Mouse (Mus musculus) stomach, postnatal 0 days (tissue): Measurements from ENCODE around the gene Tmem253. TPM values are rescaled to one million over a fixed set of nuclear protein-coding genes. Genes with fewer than 3 reads are reported as not detected.

ENCODE experiments used
- ATAC-seq: fragments of 200-750 bp; cut with Nextera tagmentation; 2 replicates; pipeline ENCODE4 v1.8.0; 2017; ENCODE audit not compliant: low FRiP score, low TSS enrichment
- DNase-seq: peaks from one replicate; pipeline ENCODE4 v3.0.0-alpha.2; 2016; ENCODE audit warnings: low spot score
- H3K27ac ChIP-seq: fragments of 300-500 bp; sonication (generic); replicated peaks from 2 replicates; pipeline ENCODE4 v1.5.1; 2014; ENCODE audit warnings: mild to moderate bottlenecking, control low read depth
- H3K27me3 ChIP-seq: fragments of 300-500 bp; sonication (generic); 2 replicates; pipeline ENCODE4 v1.6.1; 2014; ENCODE audit warnings: low read length; ENCODE audit not compliant: control insufficient read depth, insufficient read depth
- H3K36me3 ChIP-seq: fragments of 300-500 bp; sonication (generic); 2 replicates; pipeline ENCODE4 v1.6.1; 2014; ENCODE audit warnings: low read length, mixed read lengths; ENCODE audit not compliant: control insufficient read depth, insufficient read depth
- H3K4me1 ChIP-seq: fragments of 300-500 bp; sonication (generic); replicated peaks from 2 replicates; pipeline ENCODE4 v1.6.1; 2014; ENCODE audit warnings: antibody characterized with exemption; ENCODE audit not compliant: control insufficient read depth, insufficient read depth
- H3K4me2 ChIP-seq: fragments of 300-500 bp; sonication (generic); replicated peaks from 2 replicates; pipeline ENCODE4 v1.6.1; 2014; ENCODE audit warnings: low read depth, mild to moderate bottlenecking, control low read depth, moderate library complexity
- H3K4me3 ChIP-seq: fragments of 300-500 bp; sonication (generic); 2 replicates; pipeline ENCODE4 v1.5.1; 2014; ENCODE audit warnings: low read depth, low read length, control low read depth
- H3K9ac ChIP-seq: fragments of 300-500 bp; sonication (generic); 2 replicates; pipeline ENCODE4 v1.6.1; 2014; ENCODE audit warnings: mild to moderate bottlenecking, low read length, control low read depth, mixed read lengths
- H3K9me3 ChIP-seq: fragments of 300-500 bp; sonication (generic); 2 replicates; pipeline ENCODE4 v1.6.1; 2016; ENCODE audit warnings: low read length; ENCODE audit not compliant: control insufficient read depth
- CTCF ChIP-seq: IDR thresholded peaks from 2 replicates; pipeline ENCODE4 v1.5.1; 2016; ENCODE audit warnings: antibody characterized with exemption, low read depth, mild to moderate bottlenecking, moderate library complexity
- EP300 ChIP-seq: optimal IDR thresholded peaks from 2 replicates; pipeline ENCODE3; 2016; ENCODE audit warnings: antibody characterized with exemption
- WGBS: fragments of 180-500 bp; shearing (Covaris S2); extraction: QIAGEN DNeasy Blood & Tissue Kit; methylation state at CpG from one replicate; pipeline ENCODE4 v1.1.7; 2014; 5-methylcytosine and 5-hydroxymethylcytosine counted together
- polyA plus RNA-seq: library from polyadenylated mRNA; unstranded; fragments of >200 nt; fragmentation: Nextera tagmentation; extraction: Ambion mirVana; gene quantifications from 2 replicates; pipeline ENCODE4 v1.2.1, GENCODE M21; 2015

The Tmem253 gene
- polyA plus RNA-seq, 1 experiment from 2014 or later = 4.9 TPM

DNA sequence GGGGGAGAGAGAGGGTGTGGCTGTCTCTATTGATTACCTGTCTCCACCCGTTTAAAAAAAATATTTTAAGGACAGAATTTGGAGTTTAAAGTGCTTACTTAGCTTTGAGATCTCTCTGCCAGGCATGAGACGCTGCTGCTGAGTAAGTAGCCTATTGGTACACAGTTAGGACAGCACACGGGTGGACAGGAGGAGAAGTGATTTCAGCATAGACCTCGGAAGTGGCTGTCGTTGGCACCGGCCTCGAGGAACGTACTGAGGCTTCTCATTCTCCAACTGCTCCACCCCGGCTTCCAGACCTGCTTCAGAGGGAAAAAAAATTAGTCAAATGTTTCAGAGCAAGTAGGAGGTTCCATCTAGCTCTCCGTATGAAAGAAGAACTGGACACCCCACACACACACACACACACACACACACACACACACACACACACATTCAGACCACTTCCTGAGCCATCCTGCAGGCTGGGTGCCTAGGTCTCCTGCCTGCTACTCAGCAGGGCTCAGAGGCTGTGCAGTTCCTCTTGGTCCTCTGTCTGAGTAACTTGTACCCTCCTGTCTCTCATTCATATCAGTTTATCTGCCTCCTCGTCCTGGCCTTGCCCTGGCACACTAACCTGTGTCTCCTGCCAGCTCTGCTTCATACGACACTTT lies 20.1 kb upstream of the Tmem253 start:
- Histone ChIP-seq H3K4me1 (no peaks in the 10 kb centered on the region), H3K9ac (no peak overlapping the region), H3K4me2 (no peak overlapping the region), H3K27ac (no peak overlapping the region), H3K36me3 (peaks cover 37% of the 10 kb centered on the region), H3K27me3 (no peaks in the 10 kb centered on the region), H3K4me3 (no peak overlapping the region), H3K9me3 (no peaks in the 10 kb centered on the region)
- 43% methylated on average over 12 of the region's 12 CpGs for WGBS
- no peak for TF ChIP-seq CTCF
- no peak for TF ChIP-seq EP300
- DNase-seq (peak; percentile 12), ATAC-seq (no peak; the same call in 1 of the 2 replicates)

DNA sequence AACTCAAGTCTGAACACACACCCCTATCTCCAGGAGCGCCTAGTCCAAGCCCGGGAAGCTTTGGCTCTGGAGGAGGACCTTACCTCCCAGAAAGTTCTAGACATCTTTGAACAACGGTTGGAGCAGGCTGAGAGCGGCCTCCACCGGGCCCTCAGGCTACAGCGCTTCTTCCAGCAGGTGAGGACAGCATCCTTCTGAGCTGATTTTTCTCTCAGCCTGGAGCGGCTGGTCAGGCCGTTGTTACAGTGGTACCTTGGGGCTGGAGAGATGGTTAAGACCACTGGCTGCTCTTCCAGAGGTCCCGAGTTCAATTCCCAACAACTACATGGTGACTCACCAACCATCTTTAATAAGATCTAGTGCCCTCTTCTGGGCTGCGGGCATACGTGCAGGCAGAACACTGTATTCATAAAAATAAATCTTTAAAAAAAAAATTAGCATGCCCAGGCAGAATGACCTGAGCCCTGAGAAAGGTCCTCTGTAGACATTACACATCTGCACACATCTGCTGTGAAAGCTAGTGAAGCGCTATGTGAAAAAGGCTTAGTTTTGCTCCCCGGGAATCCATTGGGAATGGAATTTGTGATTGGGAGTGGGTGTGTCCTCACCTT lies 19.1 kb upstream of the Tmem253 start:
- Histone ChIP-seq H3K4me3 (no peak overlapping the region), H3K4me1 (no peaks in the 10 kb centered on the region), H3K9me3 (no peaks in the 10 kb centered on the region), H3K27ac (no peak overlapping the region), H3K27me3 (no peaks in the 10 kb centered on the region), H3K4me2 (no peak overlapping the region), H3K36me3 (peaks cover 32% of the 10 kb centered on the region), H3K9ac (no peak overlapping the region)
- WGBS = 74% methylated on average over 13 of the region's 13 CpGs
- no peak for DNase-seq
- no peak for ATAC-seq
- TF ChIP-seq EP300 (no peak), CTCF (peak; percentile 65)

DNA sequence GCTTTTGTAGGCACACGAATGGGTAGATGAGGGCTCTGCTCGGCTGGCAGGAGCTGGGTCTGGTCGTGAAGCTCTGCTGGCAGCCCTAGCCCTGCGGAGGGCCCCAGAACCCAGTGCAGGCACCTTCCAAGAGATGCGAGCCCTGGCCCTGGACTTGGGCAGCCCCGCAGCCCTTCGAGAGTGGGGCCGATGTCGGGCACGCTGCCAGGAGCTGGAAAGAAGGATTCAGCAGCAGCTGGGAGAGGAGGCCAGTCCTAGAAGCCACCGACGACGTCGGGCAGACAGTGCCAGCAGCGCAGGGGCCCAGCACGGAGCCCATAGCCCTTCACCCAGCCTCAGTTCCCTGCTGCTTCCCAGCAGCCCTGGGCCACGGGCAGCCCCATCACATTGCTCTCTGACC lies 18.6 kb upstream of the Tmem253 start:
- WGBS = 54% methylated on average over 17 of the region's 17 CpGs
- H3K9ac ChIP-seq = no peak overlapping the region
- ATAC-seq = 0 out of 2 replicates have a peak, but pooled peaks have one; percentile 18

DNA sequence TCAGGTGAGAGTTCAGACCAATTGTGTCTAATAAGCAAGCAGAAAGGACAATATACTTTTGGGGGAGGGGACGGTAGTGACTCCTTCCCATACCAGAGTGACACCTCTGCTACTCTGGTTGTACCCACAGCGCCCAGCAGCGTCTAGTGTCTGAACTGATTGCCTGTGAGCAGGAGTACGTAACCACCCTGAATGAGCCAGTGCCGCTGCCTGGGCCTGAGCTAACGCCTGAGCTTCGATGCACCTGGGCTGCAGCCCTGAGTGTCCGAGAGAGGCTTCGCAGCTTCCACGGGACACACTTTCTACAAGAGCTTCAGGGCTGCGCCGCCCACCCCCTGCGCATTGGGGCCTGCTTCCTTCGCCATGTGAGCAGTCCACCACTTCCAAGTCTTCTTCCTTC lies 18.0 kb upstream of the Tmem253 start:
- no peaks in the 10 kb centered on the region for H3K9me3 ChIP-seq
- no peak overlapping the region for H3K27ac ChIP-seq
- no peaks in the 10 kb centered on the region for H3K4me1 ChIP-seq
- TF ChIP-seq EP300 = no peak
- no peak for TF ChIP-seq CTCF
- peaks cover 32% of the 10 kb centered on the region for H3K36me3 ChIP-seq
- H3K9ac ChIP-seq = no peak overlapping the region
- DNase-seq (no peak), ATAC-seq (no peak)
- no peak overlapping the region for H3K4me2 ChIP-seq
- no peaks in the 10 kb centered on the region for H3K27me3 ChIP-seq
- H3K4me3 ChIP-seq = no peak overlapping the region
- WGBS = 85% methylated on average over 14 of the region's 14 CpGs

More for the DNA sequence above, 18.6 kb upstream of the Tmem253 start:
- Histone ChIP-seq H3K27ac (no peak overlapping the region), H3K36me3 (peaks cover 32% of the 10 kb centered on the region), H3K4me1 (no peaks in the 10 kb centered on the region), H3K27me3 (no peaks in the 10 kb centered on the region), H3K9me3 (no peaks in the 10 kb centered on the region), H3K4me3 (no peak overlapping the region), H3K4me2 (no peak overlapping the region)
- TF ChIP-seq CTCF (no peak), EP300 (no peak)
- no peak for DNase-seq

DNA sequence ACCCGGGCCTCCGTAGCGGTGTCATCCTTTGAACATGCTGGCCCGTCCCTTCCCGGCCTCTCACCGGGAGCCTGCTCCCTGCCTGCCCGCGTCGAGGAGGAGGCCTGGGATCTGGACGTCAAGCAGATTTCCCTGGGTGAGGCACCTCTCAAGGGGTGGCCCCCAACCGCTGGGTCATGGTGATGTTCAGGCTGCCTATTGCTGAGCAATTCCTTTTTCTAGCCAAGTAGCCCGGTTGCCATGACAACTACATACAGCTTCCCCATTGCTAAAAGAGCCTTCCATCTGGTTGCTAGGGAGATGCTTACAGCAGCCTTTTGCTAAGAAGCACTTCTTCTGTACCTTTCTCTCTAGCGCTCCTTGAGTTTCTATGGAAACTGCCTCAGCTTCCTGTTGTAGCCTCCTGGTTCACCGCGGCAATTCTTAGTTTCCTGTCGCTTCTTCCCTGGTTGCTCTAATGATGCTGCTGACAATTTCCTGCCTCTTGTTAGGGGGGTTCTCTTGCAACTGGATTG lies 11.4 kb upstream of the Tmem253 start:
- H3K27me3 ChIP-seq = no peaks in the 10 kb centered on the region
- H3K9me3 ChIP-seq = no peaks in the 10 kb centered on the region
- H3K36me3 ChIP-seq = peaks cover 18% of the 10 kb centered on the region
- ATAC-seq = no peak
- H3K27ac ChIP-seq = no peak overlapping the region
- TF ChIP-seq CTCF (no peak), EP300 (no peak)
- no peaks in the 10 kb centered on the region for H3K4me1 ChIP-seq
- DNase-seq = no peak
- WGBS = 54% methylated on average over 16 of the region's 16 CpGs
- H3K4me3 ChIP-seq = no peak overlapping the region
- no peak overlapping the region for H3K4me2 ChIP-seq
- no peak overlapping the region for H3K9ac ChIP-seq

DNA sequence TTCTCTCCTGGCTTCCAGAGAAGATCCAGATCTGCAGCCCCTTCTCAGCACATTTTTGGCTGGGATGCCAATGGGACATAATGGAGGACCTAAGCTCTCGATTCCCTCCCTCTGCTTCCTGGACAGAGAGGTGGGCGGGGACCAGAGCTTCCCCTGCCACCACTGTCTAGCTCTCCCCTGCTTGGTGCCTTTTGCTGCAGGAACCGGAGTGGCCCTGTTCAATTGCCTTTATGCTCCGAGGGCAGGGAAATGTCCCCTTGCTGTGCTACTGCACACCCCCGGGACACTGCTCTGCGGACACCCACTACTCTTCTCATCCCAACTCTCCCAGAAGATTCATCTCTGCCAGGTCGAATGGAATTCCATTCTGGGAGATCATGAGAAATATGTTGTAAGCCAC lies 10.3 kb upstream of the Tmem253 start:
- H3K27ac ChIP-seq = no peak overlapping the region
- ATAC-seq (no peak), DNase-seq (no peak)
- H3K4me2 ChIP-seq = no peak overlapping the region
- H3K9ac ChIP-seq = no peak overlapping the region
- peaks cover 12% of the 10 kb centered on the region for H3K36me3 ChIP-seq
- 75% methylated on average over 7 of the region's 7 CpGs for WGBS
- H3K4me3 ChIP-seq = no peak overlapping the region
- H3K27me3 ChIP-seq = no peaks in the 10 kb centered on the region
- no peaks in the 10 kb centered on the region for H3K4me1 ChIP-seq
- H3K9me3 ChIP-seq = no peaks in the 10 kb centered on the region
- no peak for TF ChIP-seq CTCF
